Mouse (Mus musculus) embryonic facial prominence, embryonic 10.5 days (tissue): Measurements from ENCODE around the gene Parvb. TPM values are rescaled to one million over a fixed set of nuclear protein-coding genes. Genes with fewer than 3 reads are reported as not detected.
A peak's percentile ranks its signal among the peaks of the same experiment; 100 is the strongest.
"Not testable (repeated sequence)": the region's sequence is repeated elsewhere in the genome, so short reads cannot be mapped to it uniquely, and the experiment has no call there.

Experiments used
- DNase-seq: peaks from one replicate; pipeline ENCODE4 v3.0.0-alpha.2; 2017; ENCODE audit warnings: low spot score
- H3K27ac ChIP-seq: fragments of 300-500 bp; sonication (generic); replicated peaks from 2 replicates; pipeline ENCODE4 v1.5.1; 2016; ENCODE audit warnings: mild to moderate bottlenecking
- H3K27me3 ChIP-seq: fragments of 300-500 bp; sonication (generic); replicated peaks from 2 replicates; pipeline ENCODE4 v1.6.1; 2016; ENCODE audit warnings: low read depth, mild to moderate bottlenecking; ENCODE audit not compliant: poor library complexity, severe bottlenecking
- H3K36me3 ChIP-seq: fragments of 300-500 bp; sonication (generic); replicated peaks from 2 replicates; pipeline ENCODE4 v1.6.1; 2016; ENCODE audit warnings: mild to moderate bottlenecking, moderate library complexity
- H3K4me1 ChIP-seq: fragments of 300-500 bp; sonication (generic); 2 replicates; pipeline ENCODE4 v1.6.1; 2016
- H3K4me3 ChIP-seq: fragments of 300-500 bp; sonication (generic); 2 replicates; pipeline ENCODE4 v1.5.1; 2016; ENCODE audit warnings: mild to moderate bottlenecking, moderate library complexity
- H3K9me3 ChIP-seq: fragments of 300-500 bp; sonication (generic); 2 replicates; pipeline ENCODE4 v1.6.1; 2016; ENCODE audit warnings: mild to moderate bottlenecking
- WGBS: fragments of 180-500 bp; shearing (Covaris S2); methylation state at CpG from one replicate; pipeline ENCODE4 v1.1.7; 2016; 5-methylcytosine and 5-hydroxymethylcytosine counted together
- polyA plus RNA-seq: library from polyadenylated mRNA; unstranded; fragments of >200 nt; fragmentation: Nextera tagmentation; extraction: Ambion mirVana; gene quantifications from 2 replicates; pipeline ENCODE4 v1.2.1, GENCODE M21; 2016

Parvb gene
- polyA plus RNA-seq, 1 experiment from 2014 or later = 7.1 TPM

GRCm38 (mm10) chr15:84284059-84284458 lies 52.2 kb downstream of the Parvb start:
- DNase-seq = peak; percentile 47
- Histone ChIP-seq H3K36me3 (peaks cover 36% of the 10 kb centered on the region), H3K9me3 (no peaks in the 10 kb centered on the region), H3K27me3 (no peaks in the 10 kb centered on the region), H3K4me1 (peaks cover 24% of the 10 kb centered on the region), H3K27ac (0 out of 2 replicates have a peak overlapping the region, but pooled peaks have one; percentile 24), H3K4me3 (no peak overlapping the region)
- WGBS = 60% methylated on average over 5 of the region's 5 CpGs

GRCm38 (mm10) chr15:84285453-84285852 lies 53.6 kb downstream of the Parvb start:
- WGBS = 79% methylated on average over 7 of the region's 7 CpGs
- H3K36me3 ChIP-seq = peaks cover 29% of the 10 kb centered on the region

GRCm38 (mm10) chr15:84288953-84289352 lies 57.1 kb downstream of the Parvb start:
- WGBS = 83% methylated on average over 1 of the region's 1 CpGs
- H3K9me3 ChIP-seq = not testable (repeated sequence)
- H3K36me3 ChIP-seq = peaks cover 17% of the 10 kb centered on the region

More at GRCm38 (mm10) chr15:84285453-84285852, 53.6 kb downstream of the Parvb start:
- Histone ChIP-seq H3K27me3 (no peaks in the 10 kb centered on the region), H3K4me1 (peaks cover 27% of the 10 kb centered on the region), H3K27ac (no peak overlapping the region), H3K4me3 (no peak overlapping the region), H3K9me3 (no peaks in the 10 kb centered on the region)
- DNase-seq = peak; percentile 27

GRCm38 (mm10) chr15:84291097-84291496 lies 59.3 kb downstream of the Parvb start:
- H3K27me3 ChIP-seq = no peaks in the 10 kb centered on the region
- 89% methylated on average over 5 of the region's 5 CpGs for WGBS
- H3K9me3 ChIP-seq = no peaks in the 10 kb centered on the region
- H3K4me1 ChIP-seq = peaks cover 27% of the 10 kb centered on the region
- H3K36me3 ChIP-seq = peaks cover 25% of the 10 kb centered on the region
- H3K27ac ChIP-seq = no peak overlapping the region
- DNase-seq = no peak
- H3K4me3 ChIP-seq = no peak overlapping the region

More at GRCm38 (mm10) chr15:84288953-84289352, 57.1 kb downstream of the Parvb start:
- H3K4me1 ChIP-seq = peaks cover 37% of the 10 kb centered on the region
- not testable (repeated sequence) for H3K27me3 ChIP-seq, H3K27ac ChIP-seq, DNase-seq, H3K4me3 ChIP-seq

- Histone ChIP-seq H3K9me3 (no peaks in the 10 kb centered on the region), H3K27me3 (peaks cover 10% of the 10 kb centered on the region; the same call in 1 of the 2 replicates), H3K4me3 (no peak overlapping the region), H3K36me3 (peaks cover 25% of the 10 kb centered on the region), H3K27ac (0 out of 2 replicates have a peak overlapping the region, but pooled peaks have one; percentile 4), H3K4me1 (peaks cover 30% of the 10 kb centered on the region)
- no peak for DNase-seq
- 72% methylated on average over 12 of the region's 12 CpGs for WGBS
Observed at GRCm38 (mm10) chr15:84293590-84293989, 61.7 kb downstream of the Parvb start.

GRCm38 (mm10) chr15:84294391-84294790 lies 62.5 kb downstream of the Parvb start:
- peaks cover 25% of the 10 kb centered on the region for H3K36me3 ChIP-seq
- H3K9me3 ChIP-seq = no peaks in the 10 kb centered on the region
- peaks cover 38% of the 10 kb centered on the region for H3K4me1 ChIP-seq
- 82% methylated on average over 9 of the region's 9 CpGs for WGBS
- H3K27me3 ChIP-seq = peaks cover 16% of the 10 kb centered on the region; the same call in 1 of the 2 replicates
- no peak overlapping the region for H3K4me3 ChIP-seq
- DNase-seq = no peak
- H3K27ac ChIP-seq = no peak overlapping the region

GRCm38 (mm10) chr15:84295225-84295624 lies 63.4 kb downstream of the Parvb start:
- no peak for DNase-seq
- Histone ChIP-seq H3K36me3 (peaks cover 23% of the 10 kb centered on the region), H3K27me3 (peaks cover 17% of the 10 kb centered on the region; the same call in 1 of the 2 replicates), H3K9me3 (no peaks in the 10 kb centered on the region), H3K4me1 (peaks cover 46% of the 10 kb centered on the region), H3K27ac (no peak overlapping the region), H3K4me3 (no peak overlapping the region)
- 87% methylated on average over 10 of the region's 10 CpGs for WGBS

GRCm38 (mm10) chr15:84297454-84297853 lies 65.6 kb downstream of the Parvb start:
- no peak overlapping the region for H3K4me3 ChIP-seq
- H3K9me3 ChIP-seq = no peaks in the 10 kb centered on the region
- H3K4me1 ChIP-seq = peaks cover 62% of the 10 kb centered on the region
- H3K36me3 ChIP-seq = peaks cover 13% of the 10 kb centered on the region; the same call in 1 of the 2 replicates
- no peak for DNase-seq
- no peak overlapping the region for H3K27ac ChIP-seq
- WGBS = 69% methylated on average over 8 of the region's 8 CpGs
- peaks cover 19% of the 10 kb centered on the region; the same call in 1 of the 2 replicates for H3K27me3 ChIP-seq

- Histone ChIP-seq H3K4me3 (no peak overlapping the region), H3K9me3 (no peaks in the 10 kb centered on the region), H3K27ac (peak overlapping the region; percentile 72), H3K36me3 (peaks cover 13% of the 10 kb centered on the region; the same call in 1 of the 2 replicates), H3K4me1 (peaks cover 70% of the 10 kb centered on the region), H3K27me3 (peaks cover 34% of the 10 kb centered on the region)
- 29% methylated on average over 13 of the region's 13 CpGs for WGBS
- peak; percentile 52 for DNase-seq
Observed at GRCm38 (mm10) chr15:84298804-84299370, 67.0 kb downstream of the Parvb start.

GRCm38 (mm10) chr15:84299662-84300333 lies 68.0 kb downstream of the Parvb start:
- DNase-seq = peak; percentile 47
- peaks cover 35% of the 10 kb centered on the region for H3K27me3 ChIP-seq
- H3K36me3 ChIP-seq = peaks cover 8% of the 10 kb centered on the region; the same call in 1 of the 2 replicates
- H3K4me3 ChIP-seq = 0 out of 2 replicates have a peak overlapping the region, but pooled peaks have one; percentile 1
- peak overlapping the region; percentile 72 for H3K27ac ChIP-seq
- WGBS = 16% methylated on average over 9 of the region's 9 CpGs
- no peaks in the 10 kb centered on the region for H3K9me3 ChIP-seq
- H3K4me1 ChIP-seq = peaks cover 73% of the 10 kb centered on the region

GRCm38 (mm10) chr15:84300591-84300990 lies 68.7 kb downstream of the Parvb start:
- Histone ChIP-seq H3K36me3 (peaks cover 4% of the 10 kb centered on the region; the same call in 1 of the 2 replicates), H3K27me3 (peaks cover 35% of the 10 kb centered on the region), H3K27ac (peak overlapping the region; percentile 72), H3K4me3 (no peak overlapping the region), H3K9me3 (no peaks in the 10 kb centered on the region), H3K4me1 (peaks cover 74% of the 10 kb centered on the region)
- no peak for DNase-seq
- 49% methylated on average over 2 of the region's 2 CpGs for WGBS

- Histone ChIP-seq H3K27ac (peak overlapping the region; percentile 72), H3K4me1 (peaks cover 78% of the 10 kb centered on the region), H3K4me3 (no peak overlapping the region), H3K27me3 (peaks cover 35% of the 10 kb centered on the region), H3K36me3 (no peaks in the 10 kb centered on the region), H3K9me3 (no peaks in the 10 kb centered on the region)
- DNase-seq = peak; percentile 44
- WGBS = 10% methylated on average over 7 of the region's 7 CpGs
Observed at GRCm38 (mm10) chr15:84301026-84301425, 69.2 kb downstream of the Parvb start.
